Mouse (Mus musculus) ovary, postnatal 36 days (tissue): ENCODE data around the gene Kcnj8.

Source experiments
- DNase-seq: peaks from one replicate; pipeline ENCODE4 v3.0.0; 2022; ENCODE audit warnings: low spot score, mixed read lengths

Kcnj8 gene

GRCm38 (mm10) chr6:142571055-142571618, at the start of gene Kcnj8:
TSS of gene Kcnj8 (minus strand) at chr6:142571614.
- DNase-seq: peak; percentile 75

GRCm38 (mm10) chr6:142616659-142617058, 45.2 kb upstream of the Kcnj8 start:
- DNase-seq: no peak

- DNase-seq: no peak
Measured at GRCm38 (mm10) chr6:142614324-142614723, 42.9 kb upstream of the Kcnj8 start.

GRCm38 (mm10) chr6:142612366-142612765, 41.0 kb upstream of the Kcnj8 start:
- no peak for DNase-seq

- no peak for DNase-seq
Measured at GRCm38 (mm10) chr6:142609401-142610373, 38.3 kb upstream of the Kcnj8 start.

GRCm38 (mm10) chr6:142607080-142607479, 35.7 kb upstream of the Kcnj8 start:
- no peak for DNase-seq

GRCm38 (mm10) chr6:142602772-142603171, 31.4 kb upstream of the Kcnj8 start:
- no peak for DNase-seq

GRCm38 (mm10) chr6:142578831-142579230, 7.4 kb upstream of the Kcnj8 start:
- DNase-seq: no peak

- no peak for DNase-seq
Measured at GRCm38 (mm10) chr6:142577801-142578200, 6.4 kb upstream of the Kcnj8 start.

- no peak for DNase-seq
Measured at GRCm38 (mm10) chr6:142572876-142573275, 1.5 kb upstream of the Kcnj8 start.

GRCm38 (mm10) chr6:142571629-142572360, 381 bp upstream of the Kcnj8 start:
- no peak for DNase-seq

GRCm38 (mm10) chr6:142570046-142570770, 1.2 kb downstream of the Kcnj8 start:
- DNase-seq: no peak

- DNase-seq: no peak
Measured at GRCm38 (mm10) chr6:142568713-142569357, 2.6 kb downstream of the Kcnj8 start.

GRCm38 (mm10) chr6:142567452-142567851, 4.0 kb downstream of the Kcnj8 start:
- DNase-seq: peak; percentile 20

GRCm38 (mm10) chr6:142564746-142565145, 6.7 kb downstream of the Kcnj8 start:
- no peak for DNase-seq

GRCm38 (mm10) chr6:142561151-142561550, 10.3 kb downstream of the Kcnj8 start:
- DNase-seq: no peak

GRCm38 (mm10) chr6:142558772-142559679, 12.4 kb downstream of the Kcnj8 start:
- no peak for DNase-seq

- no peak for DNase-seq
Measured at GRCm38 (mm10) chr6:142558076-142558475, 13.3 kb downstream of the Kcnj8 start.

GRCm38 (mm10) chr6:142555988-142556387, 15.4 kb downstream of the Kcnj8 start:
- no peak for DNase-seq

GRCm38 (mm10) chr6:142551482-142551881, 19.9 kb downstream of the Kcnj8 start:
- DNase-seq: no peak
